Mouse (Mus musculus): ENCODE results near the gene Soat1. TPM values are rescaled to one million over a fixed set of nuclear protein-coding genes. Genes with fewer than 3 reads are reported as not detected.
"Not testable (repeated sequence)": the region's sequence is repeated elsewhere in the genome, so short reads cannot be mapped to it uniquely, and the experiment has no call there.

Soat1 gene
- 10 to 100 TPM; 32.9 to 36.7 TPM for total RNA-seq (2021)
- long read RNA-seq, experiment 1, full-length matches to known transcripts: 13 of 14 reads
- long read RNA-seq, experiment 1, partial matches to known transcripts: 0 of 14 reads
- long read RNA-seq, experiment 1, other reads (novel, unspliced or antisense): 1 of 14 reads
- long read RNA-seq, experiment 2, full-length matches to known transcripts: 12 of 17 reads
- long read RNA-seq, experiment 2, partial matches to known transcripts: 2 of 17 reads
- long read RNA-seq, experiment 2, other reads (novel, unspliced or antisense): 3 of 17 reads

- intact Hi-C loops (cut with DNase I): loop anchor here (2.0 kb wide), 1 partner anchor 53 kb away; the partner anchor contains the start of gene Axdnd1
- peak; percentile 65 to 86 for DNase-seq (ENCODE audit: low spot score in 2 of 2)
Measured at GRCm38 (mm10) chr1:156473961-156474503, at the start of gene Soat1. Soat1 (minus strand) TSS chr1:156474331.

- DNase-seq (ENCODE audit: low spot score in 2 of 2); intact Hi-C loops (cut with DNase I): not testable (repeated sequence)
Measured at GRCm38 (mm10) chr1:156523842-156524241, 49.7 kb upstream of the Soat1 start, which contains the start of gene Gm10031. Gm10031 (plus strand) TSS chr1:156524012.

- intact Hi-C loops (cut with DNase I): no loop called here
- DNase-seq (ENCODE audit: low spot score in 2 of 2): no peak
Measured at GRCm38 (mm10) chr1:156521796-156522517, 47.8 kb upstream of the Soat1 start.

- intact Hi-C loops (cut with DNase I): no loop called here
- DNase-seq (ENCODE audit: low spot score in 2 of 2): no peak
Measured at GRCm38 (mm10) chr1:156520136-156520780, 46.1 kb upstream of the Soat1 start.

GRCm38 (mm10) chr1:156507753-156508152, 33.6 kb upstream of the Soat1 start:
- no peak for DNase-seq (ENCODE audit: low spot score in 2 of 2)
- intact Hi-C loops (cut with DNase I): no loop called here

- intact Hi-C loops (cut with DNase I): no loop called here
- no peak for DNase-seq (ENCODE audit: low spot score in 2 of 2)
Measured at GRCm38 (mm10) chr1:156505901-156506300, 31.8 kb upstream of the Soat1 start.

- intact Hi-C loops (cut with DNase I): no loop called here
Measured at GRCm38 (mm10) chr1:156504945-156505523, 30.9 kb upstream of the Soat1 start.

GRCm38 (mm10) chr1:156496910-156497309, 22.8 kb upstream of the Soat1 start:
- intact Hi-C loops (cut with DNase I): no loop called here

More at GRCm38 (mm10) chr1:156504945-156505523, 30.9 kb upstream of the Soat1 start:
- no peak for DNase-seq (ENCODE audit: low spot score in 2 of 2)

GRCm38 (mm10) chr1:156495025-156495424, 20.9 kb upstream of the Soat1 start:
- intact Hi-C loops (cut with DNase I): no loop called here

More at GRCm38 (mm10) chr1:156496910-156497309, 22.8 kb upstream of the Soat1 start:
- DNase-seq (ENCODE audit: low spot score in 2 of 2): no peak

GRCm38 (mm10) chr1:156491226-156491796, 17.2 kb upstream of the Soat1 start:
- intact Hi-C loops (cut with DNase I): no loop called here
- DNase-seq (ENCODE audit: low spot score in 2 of 2): no peak

More at GRCm38 (mm10) chr1:156495025-156495424, 20.9 kb upstream of the Soat1 start:
- peak in 1 of 2 experiments; percentile 17 for DNase-seq (ENCODE audit: low spot score in 2 of 2)

GRCm38 (mm10) chr1:156488031-156488430, 13.9 kb upstream of the Soat1 start:
- DNase-seq (ENCODE audit: low spot score in 2 of 2): no peak
- intact Hi-C loops (cut with DNase I): no loop called here

- intact Hi-C loops (cut with DNase I): no loop called here
- no peak for DNase-seq (ENCODE audit: low spot score in 2 of 2)
Measured at GRCm38 (mm10) chr1:156487498-156487897, 13.4 kb upstream of the Soat1 start.

GRCm38 (mm10) chr1:156481826-156482225, 7.7 kb upstream of the Soat1 start:
- DNase-seq (ENCODE audit: low spot score in 2 of 2): no peak
- intact Hi-C loops (cut with DNase I): no loop called here

- intact Hi-C loops (cut with DNase I): no loop called here
- no peak for DNase-seq (ENCODE audit: low spot score in 2 of 2)
Measured at GRCm38 (mm10) chr1:156476535-156476934, 2.4 kb upstream of the Soat1 start.

- DNase-seq (ENCODE audit: low spot score in 2 of 2): no peak
- intact Hi-C loops (cut with DNase I): no loop called here
Measured at GRCm38 (mm10) chr1:156476016-156476415, 1.9 kb upstream of the Soat1 start.

- intact Hi-C loops (cut with DNase I): loop anchor here (2.0 kb wide), 1 partner anchor 54 kb away; the partner anchor contains the start of gene Axdnd1
- no peak for DNase-seq (ENCODE audit: low spot score in 2 of 2)
Measured at GRCm38 (mm10) chr1:156474854-156475253, 723 bp upstream of the Soat1 start.

GRCm38 (mm10) chr1:156473003-156473402, 1.1 kb downstream of the Soat1 start:
- intact Hi-C loops (cut with DNase I): no loop called here
- no peak for DNase-seq (ENCODE audit: low spot score in 2 of 2)

- intact Hi-C loops (cut with DNase I): no loop called here
- DNase-seq (ENCODE audit: low spot score in 2 of 2): no peak
Measured at GRCm38 (mm10) chr1:156471955-156472354, 2.2 kb downstream of the Soat1 start.

- DNase-seq (ENCODE audit: low spot score in 2 of 2): no peak
- intact Hi-C loops (cut with DNase I): no loop called here
Measured at GRCm38 (mm10) chr1:156471071-156471470, 3.1 kb downstream of the Soat1 start.
